Mouse (Mus musculus) cerebellum, postnatal 10 days (tissue): Measurements from ENCODE around the gene Plscr3.
"Not testable (repeated sequence)": the region's sequence is repeated elsewhere in the genome, so short reads cannot be mapped to it uniquely, and the experiment has no call there.

Experiments
- DNase-seq, 2 experiments: peaks; one replicate each; pipeline ENCODE4 v3.0.0; 2021; ENCODE audit warnings: mixed read lengths in 2 of 2

Gene Plscr3

DNA sequence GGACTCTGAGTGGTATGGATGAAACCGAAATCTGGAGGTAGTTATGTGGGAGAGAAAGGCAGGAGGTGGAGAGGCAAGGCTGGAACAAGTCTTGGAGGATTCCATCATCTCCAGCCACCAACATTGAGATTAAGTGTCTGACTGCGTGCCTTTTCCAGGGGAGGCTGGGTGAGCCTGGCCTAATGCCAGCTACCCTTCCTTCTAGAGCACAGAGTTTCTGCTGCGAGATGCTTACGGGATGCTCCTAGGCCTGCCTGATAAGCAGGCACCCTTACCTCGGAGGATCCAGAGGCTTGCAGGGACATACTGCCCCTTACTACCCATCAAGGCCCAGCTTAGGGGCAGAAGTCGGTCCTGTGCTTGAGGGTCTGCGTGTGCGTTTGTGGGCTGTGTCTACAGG, 12.6 kb upstream of the Plscr3 start:
- no peak for DNase-seq

DNA sequence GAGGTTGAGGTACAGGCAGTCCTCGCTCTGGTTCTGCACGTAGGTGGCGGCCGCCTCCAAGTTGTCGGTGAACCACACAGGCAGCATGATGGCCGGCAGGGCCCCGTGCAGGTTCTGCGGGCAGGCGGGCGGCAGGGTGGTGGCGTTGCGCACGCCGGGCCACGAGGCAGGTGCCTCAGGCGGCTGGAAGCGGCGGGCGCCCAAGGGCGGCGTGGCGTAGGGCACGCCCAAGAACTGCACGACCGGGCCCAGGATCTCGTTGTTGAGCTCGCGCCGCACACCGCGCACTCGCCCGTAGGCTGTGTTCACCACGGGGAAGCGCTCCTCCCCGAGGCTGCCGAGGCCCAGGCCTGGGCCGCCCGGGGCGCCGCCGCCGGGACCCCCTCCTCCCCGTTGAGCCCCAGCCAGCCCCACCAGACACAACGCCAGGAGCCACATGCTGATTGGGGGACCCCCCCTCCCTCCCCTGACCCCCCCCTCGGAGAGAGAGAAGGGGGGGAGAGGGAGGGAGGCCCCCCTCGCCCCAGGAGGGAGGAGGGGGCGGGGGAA, 12.1 kb upstream of the Plscr3 start:
- DNase-seq = no peak

DNA sequence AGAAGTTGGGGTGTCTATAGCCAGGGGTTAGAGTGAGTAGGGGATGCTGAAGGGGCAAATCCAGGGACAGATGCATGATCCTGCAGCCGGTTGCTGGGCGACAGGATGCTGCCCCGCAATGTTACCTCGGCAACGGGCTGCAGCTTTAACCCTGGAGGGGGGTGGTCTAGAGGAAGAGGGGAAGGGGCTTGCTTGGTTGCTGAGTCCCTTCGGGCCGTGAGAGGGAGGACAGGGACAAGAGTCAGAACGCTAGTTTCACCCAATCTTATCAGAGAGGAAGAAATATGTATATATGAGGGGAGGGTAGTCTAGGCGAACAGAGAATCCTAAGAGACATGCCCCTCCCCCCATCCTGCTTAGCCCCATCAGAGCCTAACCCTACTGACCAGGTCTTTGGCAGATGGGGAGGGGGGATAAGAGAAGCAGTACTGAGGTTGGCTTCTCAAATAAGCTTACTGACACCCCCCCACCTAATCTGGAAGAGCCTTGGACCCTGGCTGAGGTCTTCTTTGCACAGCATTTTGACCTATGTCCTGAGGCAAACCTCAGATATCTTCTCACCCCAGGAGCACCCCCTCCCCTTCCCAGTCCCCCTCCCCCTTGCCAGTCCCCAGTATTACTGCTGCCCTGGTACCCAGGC, 10.7 kb upstream of the Plscr3 start:
- DNase-seq = peak in 1 of 2 experiments; percentile 50

DNA sequence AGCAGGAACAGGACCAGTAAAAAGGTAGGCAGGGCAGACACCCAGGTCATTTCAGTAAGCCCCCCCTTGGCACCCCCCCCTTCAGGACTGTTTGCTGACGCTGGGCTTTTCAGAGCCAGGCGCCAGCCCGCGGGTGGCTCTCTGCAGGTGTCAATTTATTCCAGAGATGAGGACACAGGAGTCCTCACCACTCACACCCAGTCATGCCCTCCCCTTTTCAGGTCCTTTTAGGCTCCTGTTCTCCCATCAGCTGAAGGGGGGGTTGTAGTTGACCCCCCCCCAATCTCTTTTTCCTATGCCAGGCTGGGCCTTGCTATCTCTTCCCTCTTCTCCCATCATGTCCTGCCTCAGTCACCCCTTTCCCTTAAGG, 10.2 kb upstream of the Plscr3 start:
- peak in 1 of 2 experiments; percentile 56 for DNase-seq

DNA sequence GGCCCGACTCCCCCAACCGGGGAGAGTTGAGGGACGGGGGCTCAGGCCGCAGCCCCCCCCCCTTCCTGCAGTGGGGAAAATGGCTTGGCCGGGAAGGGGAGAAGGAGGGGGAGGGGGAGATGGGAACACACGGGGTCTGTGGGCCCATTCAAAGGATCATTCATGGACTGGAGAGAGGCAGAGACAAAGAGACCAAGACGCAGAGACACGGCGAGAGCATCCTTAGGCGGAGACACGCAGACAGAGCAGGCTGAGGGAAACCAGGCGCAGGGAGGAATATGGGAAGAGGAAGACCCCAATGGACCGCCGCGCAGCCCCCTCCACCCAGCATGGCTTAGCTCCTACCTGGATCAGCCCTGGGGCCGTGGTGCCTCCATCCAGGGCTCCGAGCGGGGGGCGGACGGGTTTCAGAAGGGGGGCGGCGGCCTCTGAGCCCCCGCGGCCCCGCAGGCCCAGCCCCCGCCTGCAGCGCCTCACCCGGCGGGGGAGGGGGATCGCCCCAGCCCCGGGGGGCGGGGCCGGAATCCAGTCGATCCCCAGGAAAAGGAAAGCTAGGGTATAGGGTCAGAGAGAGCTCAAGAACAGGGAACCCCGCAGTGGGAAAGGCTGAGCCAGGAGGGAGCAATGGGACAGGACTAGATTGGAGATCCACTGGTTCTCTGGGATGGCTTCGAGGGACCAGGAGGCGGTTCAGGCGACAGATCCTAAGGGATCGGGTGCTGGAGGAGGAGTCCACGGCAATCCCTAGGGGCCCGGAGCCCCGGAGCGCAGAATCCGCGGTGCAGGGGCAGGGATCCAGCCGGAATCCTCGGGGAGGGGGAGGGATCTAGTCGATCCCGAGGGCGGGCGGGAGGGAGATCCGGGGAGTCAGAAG, 9.2 kb upstream of the Plscr3 start:
- DNase-seq = peak; percentile 71 to 73

DNA sequence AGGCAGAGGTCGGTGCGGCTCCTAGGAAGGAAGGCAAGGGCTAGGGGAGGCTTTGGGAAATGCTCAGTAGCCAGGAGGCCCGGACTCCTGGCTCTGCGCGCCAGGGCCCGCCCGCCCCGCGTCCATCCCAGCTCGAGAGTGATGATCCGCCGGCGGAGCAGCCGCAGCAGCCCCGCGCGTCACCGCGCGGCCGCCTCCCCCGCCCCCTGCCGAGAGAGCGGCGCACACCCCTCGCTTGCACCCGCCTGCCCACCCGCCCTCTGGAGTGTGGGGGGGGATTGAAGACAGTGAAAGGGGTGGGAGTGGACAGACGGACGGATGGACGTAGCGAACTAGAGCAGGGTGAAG, 8.6 kb upstream of the Plscr3 start, which contains the start of gene Nlgn2:
TSS of gene Nlgn2 (minus strand) at position 181 of the 348 bp plus-strand sequence.
- peak; percentile 94 to 95 for DNase-seq

DNA sequence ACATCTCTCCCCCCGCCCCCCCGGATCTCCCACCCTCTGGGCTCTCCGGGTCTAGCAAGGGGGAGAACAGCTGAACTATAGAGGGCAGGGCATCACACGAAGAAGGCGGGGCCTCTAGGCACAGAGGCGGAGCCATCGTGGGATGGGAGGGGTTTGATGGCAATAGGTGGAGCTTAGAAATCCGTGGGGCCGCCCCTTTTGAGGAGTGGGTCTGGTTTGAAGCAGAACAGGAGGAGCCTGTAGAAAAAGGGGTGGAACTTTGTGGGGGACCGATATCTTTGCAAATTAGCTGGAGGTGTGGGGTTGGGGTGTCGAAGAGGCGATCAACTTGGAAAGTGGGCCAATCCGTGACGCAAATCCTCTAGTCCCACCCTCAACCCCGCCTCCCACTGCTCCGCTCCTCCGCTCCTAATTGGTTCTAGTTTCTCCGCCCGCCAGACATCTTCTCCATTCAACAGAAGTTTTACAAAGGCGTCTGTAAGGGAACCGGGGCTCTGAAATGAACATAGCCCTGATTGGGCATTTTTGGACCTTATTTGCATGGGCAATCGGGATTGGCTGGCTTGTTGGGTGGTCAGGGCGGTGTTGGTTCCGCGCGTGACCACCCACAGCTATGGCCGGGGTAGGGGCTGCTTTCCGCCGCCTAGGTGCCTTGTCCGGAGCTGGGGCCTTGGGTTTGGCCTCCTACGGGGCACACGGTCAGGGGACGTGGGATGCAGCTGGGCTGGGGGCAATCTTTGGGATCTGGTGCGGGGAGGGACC, 8.0 kb upstream of the Plscr3 start, which contains the start of gene Tmem256:
TSS of gene Tmem256 (plus strand) at position 563 of the 762 bp plus-strand sequence.
- DNase-seq = peak; percentile 98 to 99

DNA sequence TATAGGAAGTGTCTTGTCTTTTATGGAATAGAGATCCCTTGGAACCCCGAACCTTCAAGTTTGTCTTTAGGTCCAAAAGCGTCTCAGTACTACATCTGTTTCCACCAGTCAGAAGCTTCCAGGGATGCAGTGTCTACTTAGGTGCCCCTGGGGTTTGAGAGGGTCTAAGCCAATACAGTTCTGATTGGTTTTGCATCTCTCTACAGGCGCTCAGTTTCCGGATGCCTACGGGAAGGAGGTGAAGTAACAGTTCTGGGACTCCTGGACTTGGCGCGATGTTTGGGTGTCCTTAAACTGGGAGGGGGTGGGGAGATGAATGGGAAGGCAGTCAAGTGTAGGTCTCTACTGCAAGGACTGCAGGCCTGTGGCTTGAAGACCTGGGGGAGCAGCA, 7.5 kb upstream of the Plscr3 start:
- DNase-seq = peak in 1 of 2 experiments; percentile 48

DNA sequence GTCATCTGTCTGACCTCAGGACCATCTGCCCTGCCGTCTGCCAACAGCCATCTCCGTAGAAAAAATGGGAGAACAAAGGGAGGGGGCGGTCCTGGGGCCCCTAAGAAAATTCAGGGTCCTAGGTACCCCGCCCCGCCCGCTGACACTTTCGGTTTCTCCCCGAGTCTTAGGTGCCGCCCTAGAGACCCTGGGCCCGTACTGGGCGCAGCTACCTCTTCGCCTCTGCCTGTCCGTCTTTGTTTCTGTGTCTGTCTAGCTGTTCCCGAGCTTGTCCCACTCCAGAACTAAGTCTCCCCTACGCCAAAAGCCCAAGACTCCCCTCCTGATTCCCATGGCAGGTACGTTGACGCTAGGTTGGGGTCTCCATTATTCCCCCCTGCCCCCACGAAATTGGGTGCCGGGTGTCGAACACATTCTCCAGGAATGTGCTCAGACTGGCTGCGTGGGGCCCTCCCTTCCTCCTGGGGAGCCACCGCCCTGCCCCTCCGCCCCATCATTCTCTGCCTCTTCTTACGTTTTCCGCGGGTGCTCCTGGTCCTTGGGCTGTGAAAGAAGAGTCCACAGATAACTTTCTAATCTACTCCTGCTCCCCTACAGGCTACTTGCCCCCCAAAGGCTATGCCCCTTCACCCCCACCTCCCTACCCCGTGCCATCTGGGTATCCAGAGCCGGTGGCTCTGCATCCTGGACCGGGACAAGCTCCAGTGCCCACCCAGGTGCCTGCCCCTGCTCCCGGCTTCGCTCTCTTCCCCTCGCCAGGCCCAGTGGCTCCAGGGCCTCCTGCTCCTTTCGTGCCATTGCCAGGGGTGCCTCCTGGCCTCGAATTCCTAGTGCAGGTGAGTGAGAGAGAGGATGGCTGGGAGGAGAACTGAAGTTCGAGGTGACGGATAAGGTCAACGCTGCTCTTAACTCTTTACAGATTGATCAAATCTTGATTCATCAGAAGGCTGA, 837 bp downstream of the Plscr3 start:
- DNase-seq = peak; percentile 53 to 64

DNA sequence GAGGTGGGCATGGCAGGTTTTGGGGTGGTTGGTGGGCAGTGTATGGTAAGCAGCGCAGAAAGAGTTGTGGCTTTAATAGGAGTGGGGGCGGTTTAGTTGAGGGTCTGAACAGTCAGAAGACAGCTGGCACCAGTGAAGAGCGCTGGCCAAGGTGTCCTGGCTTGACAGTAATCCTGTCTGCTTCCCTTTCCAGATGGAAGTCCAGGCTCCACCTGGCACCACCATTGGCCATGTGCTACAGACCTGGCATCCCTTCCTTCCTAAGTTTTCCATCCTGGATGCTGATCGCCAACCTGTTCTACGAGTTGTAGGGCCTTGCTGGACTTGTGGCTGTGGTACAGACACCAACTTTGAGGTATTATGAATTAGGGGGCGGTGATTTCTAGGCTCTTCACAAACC, 1.8 kb downstream of the Plscr3 start:
- DNase-seq = peak; percentile 87 to 88

DNA sequence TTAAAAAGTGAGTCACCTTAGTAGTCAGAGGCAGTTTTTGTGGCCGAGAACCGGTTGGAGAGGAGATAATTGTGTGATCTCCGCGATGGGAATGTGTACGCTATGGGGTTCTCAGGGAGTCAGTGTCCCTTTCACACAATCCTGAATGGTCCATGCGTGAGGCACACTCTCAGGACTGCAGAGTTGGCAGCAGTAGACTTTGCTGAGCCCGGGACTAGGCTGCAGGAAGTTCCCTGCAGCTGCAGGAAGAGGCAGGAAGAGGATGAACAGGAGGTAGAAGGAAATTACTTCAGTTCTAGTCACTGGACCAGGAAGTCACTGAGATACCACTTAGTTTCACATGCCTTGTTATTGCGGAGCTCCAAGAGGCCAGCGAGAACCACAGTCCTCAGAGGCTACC, 3.0 kb downstream of the Plscr3 start:
- no peak for DNase-seq

DNA sequence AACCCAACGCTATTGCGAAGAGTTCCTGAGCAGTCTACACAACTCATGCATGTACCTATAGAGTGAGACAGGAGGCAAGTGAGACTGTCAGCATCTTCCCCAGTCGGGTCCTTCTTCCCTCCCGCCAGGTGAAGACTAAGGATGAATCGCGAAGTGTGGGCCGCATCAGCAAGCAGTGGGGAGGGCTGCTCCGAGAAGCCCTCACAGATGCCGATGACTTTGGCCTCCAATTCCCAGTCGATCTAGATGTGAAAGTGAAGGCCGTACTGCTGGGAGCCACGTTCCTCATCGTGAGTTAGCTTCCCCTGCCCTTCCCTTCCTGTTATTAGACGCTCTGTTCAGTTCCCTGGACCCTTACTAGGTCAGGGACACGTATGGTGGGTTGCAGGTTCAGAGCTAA, 3.7 kb downstream of the Plscr3 start:
- DNase-seq = no peak

DNA sequence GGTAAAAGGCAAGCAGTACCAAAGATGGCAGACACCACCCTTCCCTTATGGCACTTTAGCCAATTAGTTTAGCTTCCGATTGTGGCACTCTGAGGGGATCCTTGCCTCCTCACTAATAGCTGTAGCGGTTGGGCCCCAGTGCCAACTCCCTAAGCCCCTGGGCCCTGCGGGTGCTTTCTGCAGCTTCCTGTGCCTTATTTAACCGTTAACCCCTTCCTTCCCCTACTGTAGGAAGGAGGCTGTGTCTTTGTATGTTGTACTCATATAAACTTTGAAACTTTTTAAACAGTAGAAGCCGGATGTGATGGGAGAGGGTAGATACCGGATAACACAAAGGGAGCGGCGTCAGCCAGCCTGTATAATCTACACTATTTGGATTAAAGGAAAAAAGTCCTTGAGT, 4.6 kb downstream of the Plscr3 start:
- no peak for DNase-seq

DNA sequence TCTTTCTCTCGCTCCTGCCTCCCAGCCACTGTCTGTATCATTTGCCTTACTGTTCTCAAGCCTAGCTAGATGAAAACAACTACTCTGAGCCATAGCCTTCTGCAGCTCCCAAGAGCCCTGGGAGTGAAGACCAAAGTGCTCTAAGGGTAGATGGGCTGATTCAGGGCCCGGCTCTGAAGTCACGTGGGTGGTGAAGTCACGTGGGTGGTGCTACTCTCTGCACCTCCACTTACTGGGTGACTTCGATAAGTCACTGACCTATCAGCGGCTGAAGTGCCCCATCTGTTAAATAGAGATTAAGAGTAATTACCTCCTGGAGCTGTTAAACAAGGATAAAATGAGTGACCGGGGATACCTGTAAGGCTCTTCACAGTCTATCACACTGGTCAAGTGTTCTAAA, 7.8 kb downstream of the Plscr3 start:
- DNase-seq = no peak

DNA sequence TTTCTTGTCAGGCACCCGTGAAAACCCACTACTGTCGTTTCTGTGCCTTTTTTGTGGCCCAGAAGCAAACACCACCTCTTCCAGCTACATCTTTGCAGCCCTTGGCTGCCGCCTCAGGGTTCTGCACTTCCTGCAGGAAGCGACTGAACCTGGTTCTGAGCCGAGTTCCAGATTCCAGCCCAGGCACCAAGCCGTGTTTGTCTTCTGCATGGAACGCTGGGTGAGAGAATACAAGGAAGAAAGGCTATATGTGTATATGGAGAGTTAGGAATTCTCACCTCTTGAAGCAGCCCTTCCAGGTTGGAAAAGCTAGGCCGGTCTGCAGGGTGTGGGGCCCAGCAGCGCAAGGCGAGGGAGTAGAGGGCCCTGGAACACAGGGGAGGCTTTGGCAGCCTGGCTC, 8.5 kb downstream of the Plscr3 start:
- DNase-seq = no peak

DNA sequence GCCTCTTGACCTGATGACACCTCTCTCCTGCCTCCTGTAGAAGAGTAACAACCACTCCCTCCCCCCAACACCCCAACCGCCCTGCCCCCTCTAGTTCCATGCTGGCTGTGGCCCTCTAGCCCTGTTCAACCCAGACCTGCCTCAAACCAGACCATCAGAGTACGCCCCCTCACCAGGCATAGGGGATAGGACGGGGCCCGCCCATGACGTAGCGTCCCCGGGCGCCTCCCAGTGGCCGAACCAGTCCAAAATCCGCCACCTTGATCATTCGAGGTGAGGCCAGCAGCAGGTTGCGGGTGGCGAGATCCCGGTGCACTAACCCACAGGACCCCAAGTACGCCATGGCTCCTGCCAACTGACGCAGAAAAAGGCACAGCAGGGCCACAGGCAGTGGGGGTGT, 9.2 kb downstream of the Plscr3 start:
- peak; percentile 77 to 78 for DNase-seq

DNA sequence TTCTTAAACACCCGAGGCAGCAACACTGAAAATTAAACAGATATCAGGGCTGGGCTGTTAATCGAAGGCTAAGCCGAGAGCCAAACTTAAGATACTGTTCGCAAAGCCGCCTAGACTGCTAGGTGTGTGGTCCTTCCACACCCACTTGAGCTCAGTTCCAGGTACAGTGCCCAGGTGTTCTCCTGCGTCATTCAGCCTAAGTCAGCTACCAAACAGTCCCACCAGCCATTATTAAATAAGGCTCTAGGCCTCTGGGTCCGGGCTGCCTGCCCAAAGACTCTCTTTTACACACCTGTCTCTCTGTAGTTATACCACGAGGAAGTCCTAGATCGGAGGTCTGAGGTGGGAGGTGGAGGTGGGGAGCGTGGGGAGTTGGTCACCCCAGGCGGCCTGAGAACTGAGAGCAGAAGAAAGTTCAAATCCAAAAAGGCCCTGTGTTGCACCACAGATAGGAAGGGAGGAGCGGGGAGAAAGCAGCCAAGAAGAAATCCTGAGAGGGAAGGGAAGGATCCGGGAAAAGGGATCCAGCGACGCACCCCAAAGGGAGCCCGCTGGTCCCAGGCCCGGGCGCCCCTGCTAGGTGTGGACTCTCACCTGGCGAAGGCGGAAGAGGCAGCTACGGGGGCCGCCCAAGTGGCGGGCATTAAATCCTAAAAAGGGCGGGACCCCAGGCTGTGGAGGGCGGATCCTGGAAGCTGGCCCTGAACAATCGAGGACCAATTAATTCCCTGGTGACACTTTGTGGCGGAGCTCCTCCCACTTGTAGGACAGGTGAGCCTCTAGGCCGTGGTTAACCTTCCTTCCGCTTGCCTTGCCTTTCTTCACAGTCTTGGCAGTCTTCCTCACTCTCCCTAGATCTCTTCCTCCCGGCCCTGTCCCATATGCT, 12.2 kb downstream of the Plscr3 start, which contains the start of gene Tnk1:
TSS of gene Tnk1 (minus strand) at position 618 of the 886 bp plus-strand sequence.
- no peak for DNase-seq

DNA sequence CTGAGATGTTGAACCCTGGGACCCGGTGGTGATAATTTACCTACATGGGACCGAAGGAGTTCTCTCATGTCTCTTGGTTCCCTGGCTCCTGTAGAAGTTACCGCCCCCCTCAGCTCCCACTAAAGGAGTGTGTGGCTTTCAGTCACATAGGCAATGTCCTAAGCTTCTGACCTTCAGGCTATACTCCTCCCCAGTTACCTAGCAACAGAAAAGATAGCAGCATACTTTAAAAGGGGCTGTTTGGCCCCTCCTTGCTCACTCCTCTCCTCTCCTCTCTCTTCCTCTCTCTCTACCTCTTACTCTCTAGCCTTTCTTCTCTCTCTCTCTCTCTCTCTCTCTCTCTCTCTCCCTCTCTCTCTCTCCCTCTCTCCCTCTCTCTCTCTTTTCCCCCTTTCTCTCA, 17.6 kb downstream of the Plscr3 start:
- DNase-seq = not testable (repeated sequence)

DNA sequence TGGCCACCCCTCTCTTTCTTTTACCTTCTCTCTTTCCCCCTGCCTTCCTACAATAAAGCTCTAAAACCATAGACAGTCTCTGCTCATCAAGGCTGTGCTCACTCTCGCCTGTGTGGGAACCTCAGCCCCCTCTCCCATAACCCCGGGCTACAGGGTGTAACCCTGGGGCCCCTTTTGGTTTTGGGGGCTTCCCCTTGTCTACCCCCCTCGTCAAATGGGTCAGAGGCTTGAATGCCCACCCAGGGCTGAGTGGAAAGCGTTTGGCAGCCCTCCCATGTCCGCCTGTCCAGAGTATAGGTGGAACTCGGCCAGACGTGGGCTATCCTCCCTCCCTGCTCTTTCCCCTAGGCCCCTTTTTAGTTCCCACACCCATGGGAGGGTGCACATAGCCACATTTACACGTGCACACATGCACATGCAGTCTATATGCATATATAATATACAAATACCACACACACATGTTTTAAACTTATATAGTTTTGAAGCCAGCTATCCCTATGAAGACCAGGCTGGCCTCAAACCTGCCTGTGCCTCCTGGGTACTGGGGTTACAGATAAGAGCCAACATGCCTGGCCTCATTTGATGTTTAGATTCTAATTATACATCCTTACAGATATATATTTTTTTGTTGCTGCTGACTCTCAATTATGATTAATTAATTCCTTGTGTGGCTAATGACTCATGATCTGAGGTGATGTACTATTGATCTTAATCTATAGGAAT, 18.1 kb downstream of the Plscr3 start:
- no peak for DNase-seq

DNA sequence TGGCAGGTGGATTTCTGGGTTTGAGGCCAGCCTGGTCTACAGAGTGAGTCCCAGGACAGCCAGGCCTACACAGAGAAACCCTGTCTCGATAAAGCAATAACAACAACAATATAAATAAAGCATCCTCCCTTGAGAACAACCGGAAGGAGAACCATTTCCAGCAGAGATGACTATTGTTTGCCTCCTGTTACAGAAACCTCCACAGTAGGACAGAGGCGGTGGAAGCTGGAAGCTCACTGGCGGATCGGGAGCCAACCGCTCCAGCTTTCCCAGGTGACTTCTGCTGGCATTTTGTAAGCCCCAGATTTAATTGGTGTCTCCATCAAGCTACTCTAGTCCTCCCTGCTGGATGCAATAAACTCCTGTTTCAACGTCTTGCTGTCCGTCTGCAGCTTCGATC, 19.4 kb downstream of the Plscr3 start:
- DNase-seq = no peak
